Mouse (Mus musculus) bone marrow, adult 2 months (tissue): Measurements from ENCODE around the gene Sppl3.

Experiments used
- CTCF ChIP-seq: fragments of 200-500 bp; IDR thresholded peaks from 2 replicates; pipeline ENCODE4 v1.5.1; 2011; ENCODE audit warnings: low read length, control low read depth; ENCODE audit not compliant: control insufficient read depth, insufficient read depth
- POLR2A ChIP-seq: fragments of 200-500 bp; IDR thresholded peaks from 2 replicates; pipeline ENCODE4 v1.6.1; 2011; ENCODE audit warnings: low read depth, mild to moderate bottlenecking, control low read depth, low read length, borderline replicate concordance; ENCODE audit not compliant: control insufficient read depth

GRCm38 (mm10) chr5:114967523-114968268 lies 43.2 kb upstream of the Sppl3 start:
- TF ChIP-seq CTCF (no peak), POLR2A (no peak)
